Mouse (Mus musculus) embryonic facial prominence, embryonic 13.5 days (tissue): ENCODE measurements around the gene Hoxa7. TPM values are rescaled to one million over a fixed set of nuclear protein-coding genes. Genes with fewer than 3 reads are reported as not detected.
A peak's percentile ranks its signal among the peaks of the same experiment; 100 is the strongest.

Experiments
- ATAC-seq: fragments of 200-750 bp; cut with Nextera tagmentation; 2 replicates; pipeline ENCODE4 v1.8.0; 2017; ENCODE audit warnings: low read depth; ENCODE audit not compliant: insufficient number of reproducible peaks, insufficient read depth, low FRiP score, low TSS enrichment
- H3K27ac ChIP-seq: fragments of 300-500 bp; sonication (generic); 2 replicates; pipeline ENCODE4 v1.5.1; 2015; ENCODE audit warnings: moderate library complexity, mild to moderate bottlenecking, inconsistent platforms
- H3K27me3 ChIP-seq: fragments of 300-500 bp; sonication (generic); 2 replicates; pipeline ENCODE4 v1.6.1; 2015; ENCODE audit warnings: mild to moderate bottlenecking, inconsistent platforms
- H3K36me3 ChIP-seq: fragments of 300-500 bp; sonication (generic); 2 replicates; pipeline ENCODE4 v1.6.1; 2015; ENCODE audit warnings: mild to moderate bottlenecking, inconsistent platforms
- H3K4me1 ChIP-seq: fragments of 300-500 bp; sonication (generic); 2 replicates; pipeline ENCODE4 v1.6.1; 2015; ENCODE audit warnings: inconsistent platforms
- H3K4me2 ChIP-seq: fragments of 300-500 bp; sonication (generic); 2 replicates; pipeline ENCODE4 v1.6.1; 2015; ENCODE audit warnings: moderate library complexity, mild to moderate bottlenecking, inconsistent platforms
- H3K4me3 ChIP-seq: fragments of 300-500 bp; sonication (generic); 2 replicates; pipeline ENCODE4 v1.5.1; 2015; ENCODE audit warnings: mild to moderate bottlenecking, inconsistent platforms
- H3K9ac ChIP-seq: fragments of 300-500 bp; sonication (generic); 2 replicates; pipeline ENCODE4 v1.6.1; 2015; ENCODE audit warnings: mild to moderate bottlenecking, inconsistent platforms
- H3K9me3 ChIP-seq: fragments of 300-500 bp; sonication (generic); 2 replicates; pipeline ENCODE4 v1.6.1; 2016; ENCODE audit warnings: inconsistent platforms
- WGBS: fragments of 180-500 bp; shearing (Covaris S2); methylation state at CpG from one replicate; pipeline ENCODE4 v1.1.7; 2015; ENCODE audit warnings: mixed read lengths; 5-methylcytosine and 5-hydroxymethylcytosine counted together
- polyA plus RNA-seq: library from polyadenylated mRNA; unstranded; fragments of >200 nt; fragmentation: Nextera tagmentation; extraction: Ambion mirVana; gene quantifications from 2 replicates; pipeline ENCODE4 v1.2.1, GENCODE M21; 2015

The Hoxa7 gene
- polyA plus RNA-seq, 1 experiment from 2014 or later = not detected

DNA sequence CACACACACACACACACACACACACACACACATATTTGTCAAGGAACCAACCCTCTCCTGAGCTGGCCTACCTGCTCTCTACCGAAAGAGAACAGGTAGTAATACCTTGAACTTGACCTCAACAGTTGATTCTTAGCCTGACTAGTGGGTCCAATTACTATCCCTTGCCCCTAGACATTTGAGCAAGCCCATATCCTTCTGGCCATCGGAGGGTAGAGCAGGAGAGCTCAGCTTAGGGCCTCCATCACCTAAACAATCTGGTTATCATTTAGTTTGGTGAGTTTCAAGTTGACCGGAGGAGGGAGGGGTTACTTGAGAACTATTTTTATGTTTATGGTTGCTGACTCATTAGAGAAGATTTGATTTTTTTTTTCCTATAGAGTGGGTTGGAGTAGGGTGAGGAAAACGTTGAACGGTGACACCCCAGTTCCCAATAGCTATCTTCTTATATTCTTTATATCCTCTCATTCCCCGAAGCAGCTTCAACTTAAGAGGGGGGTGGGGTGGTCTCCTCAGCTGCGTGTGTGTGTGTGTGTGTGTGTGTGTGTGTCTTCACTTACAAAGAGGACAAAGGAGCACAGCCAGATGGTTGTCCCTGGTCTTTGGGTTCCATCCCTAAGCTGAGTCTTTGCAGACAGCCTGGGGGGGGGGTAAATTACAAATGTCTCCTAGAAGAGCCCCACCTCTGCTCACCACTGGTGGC lies 29.7 kb upstream of the Hoxa7 start:
- Histone ChIP-seq H3K9ac (no peak overlapping the region), H3K9me3 (no peaks in the 10 kb centered on the region), H3K4me3 (no peak overlapping the region), H3K27me3 (peaks cover 95% of the 10 kb centered on the region), H3K36me3 (no peaks in the 10 kb centered on the region), H3K4me2 (no peak overlapping the region), H3K4me1 (peaks cover 5% of the 10 kb centered on the region; the same call in 1 of the 2 replicates), H3K27ac (no peak overlapping the region)
- no peak for ATAC-seq
- WGBS = 7% methylated on average over 7 of the region's 7 CpGs

DNA sequence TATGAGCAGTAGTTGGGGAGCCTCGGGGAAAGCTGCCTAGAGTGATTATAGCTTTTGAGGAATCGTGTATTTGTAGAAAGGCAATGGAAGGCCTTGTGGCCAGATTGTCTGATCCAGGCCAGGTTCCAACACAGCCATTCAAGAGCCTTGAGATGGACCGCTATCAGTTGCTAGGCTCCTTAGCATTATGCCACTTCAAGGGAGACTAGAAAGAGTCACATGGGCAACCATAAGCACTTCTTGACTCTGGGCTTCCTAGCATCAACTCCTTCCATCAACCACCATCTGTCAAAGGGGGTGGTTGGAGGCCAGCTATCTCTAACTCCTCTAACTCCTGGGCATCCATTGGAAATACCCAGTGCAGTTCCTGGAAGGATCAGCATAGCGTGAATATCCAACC lies 28.2 kb upstream of the Hoxa7 start:
- Histone ChIP-seq H3K27me3 (peaks cover 96% of the 10 kb centered on the region), H3K36me3 (no peaks in the 10 kb centered on the region), H3K9ac (no peak overlapping the region), H3K4me2 (no peak overlapping the region), H3K4me1 (peaks cover 9% of the 10 kb centered on the region; the same call in 1 of the 2 replicates), H3K9me3 (no peaks in the 10 kb centered on the region), H3K4me3 (no peak overlapping the region), H3K27ac (no peak overlapping the region)
- no peak for ATAC-seq
- WGBS = 2% methylated on average over 4 of the region's 4 CpGs

DNA sequence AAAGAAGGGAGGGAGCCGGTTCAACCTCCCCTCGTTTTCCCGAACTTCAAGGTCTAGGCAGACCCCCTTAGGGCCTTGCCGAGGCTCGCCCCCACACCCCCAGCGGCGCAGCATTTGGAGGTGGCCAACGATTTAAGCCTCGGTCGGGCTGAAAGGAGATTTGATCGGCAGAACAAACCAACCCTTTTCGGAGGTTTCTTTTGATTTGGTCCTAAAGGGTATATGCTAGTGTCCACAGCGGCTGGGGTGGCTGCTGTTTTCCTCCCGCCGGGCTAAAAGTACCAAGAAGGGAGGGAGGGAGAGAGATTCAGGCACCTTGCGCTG lies 27.7 kb upstream of the Hoxa7 start:
- H3K9me3 ChIP-seq = no peaks in the 10 kb centered on the region
- peaks cover 9% of the 10 kb centered on the region; the same call in 1 of the 2 replicates for H3K4me1 ChIP-seq
- H3K27me3 ChIP-seq = peaks cover 99% of the 10 kb centered on the region
- H3K36me3 ChIP-seq = no peaks in the 10 kb centered on the region
- no peak overlapping the region for H3K27ac ChIP-seq
- under 1% methylated on average over 16 of the region's 16 CpGs for WGBS
- no peak overlapping the region for H3K9ac ChIP-seq
- H3K4me2 ChIP-seq = no peak overlapping the region
- no peak overlapping the region for H3K4me3 ChIP-seq
- ATAC-seq = no peak

GRCm38 (mm10) chr6:52248638-52249414 lies 27.2 kb upstream of the Hoxa7 start:
- 0 out of 2 replicates have a peak overlapping the region, but pooled peaks have one; percentile 1 for H3K4me3 ChIP-seq
- H3K27ac ChIP-seq = no peak overlapping the region

GRCm38 (mm10) chr6:52247766-52248637 lies 26.3 kb upstream of the Hoxa7 start:
- no peak overlapping the region for H3K27ac ChIP-seq

More at GRCm38 (mm10) chr6:52248638-52249414, 27.2 kb upstream of the Hoxa7 start:
- Histone ChIP-seq H3K9me3 (no peaks in the 10 kb centered on the region), H3K36me3 (no peaks in the 10 kb centered on the region), H3K4me1 (peaks cover 9% of the 10 kb centered on the region; the same call in 1 of the 2 replicates), H3K4me2 (no peak overlapping the region), H3K27me3 (peaks cover 99% of the 10 kb centered on the region), H3K9ac (no peak overlapping the region)
- ATAC-seq = no peak
- under 1% methylated on average over 27 of the region's 27 CpGs for WGBS

GRCm38 (mm10) chr6:52246916-52247315 lies 25.3 kb upstream of the Hoxa7 start:
- no peaks in the 10 kb centered on the region for H3K9me3 ChIP-seq
- H3K9ac ChIP-seq = no peak overlapping the region
- H3K27me3 ChIP-seq = peaks cover 99% of the 10 kb centered on the region
- H3K36me3 ChIP-seq = no peaks in the 10 kb centered on the region
- H3K27ac ChIP-seq = no peak overlapping the region
- 4% methylated on average over 3 of the region's 3 CpGs for whole genome bisulfite sequencing
- no peak overlapping the region for H3K4me3 ChIP-seq
- H3K4me1 ChIP-seq = peaks cover 9% of the 10 kb centered on the region; the same call in 1 of the 2 replicates
- ATAC-seq = no peak
- H3K4me2 ChIP-seq = no peak overlapping the region

More at GRCm38 (mm10) chr6:52247766-52248637, 26.3 kb upstream of the Hoxa7 start:
- 1% methylated on average over 23 of the region's 23 CpGs for WGBS
- no peak overlapping the region for H3K9ac ChIP-seq
- H3K27me3 ChIP-seq = peaks cover 99% of the 10 kb centered on the region
- 0 out of 2 replicates have a peak overlapping the region, but pooled peaks have one; percentile 1 for H3K4me3 ChIP-seq
- H3K36me3 ChIP-seq = no peaks in the 10 kb centered on the region
- ATAC-seq = no peak
- H3K4me1 ChIP-seq = peaks cover 9% of the 10 kb centered on the region; the same call in 1 of the 2 replicates
- no peaks in the 10 kb centered on the region for H3K9me3 ChIP-seq
- H3K4me2 ChIP-seq = no peak overlapping the region

DNA sequence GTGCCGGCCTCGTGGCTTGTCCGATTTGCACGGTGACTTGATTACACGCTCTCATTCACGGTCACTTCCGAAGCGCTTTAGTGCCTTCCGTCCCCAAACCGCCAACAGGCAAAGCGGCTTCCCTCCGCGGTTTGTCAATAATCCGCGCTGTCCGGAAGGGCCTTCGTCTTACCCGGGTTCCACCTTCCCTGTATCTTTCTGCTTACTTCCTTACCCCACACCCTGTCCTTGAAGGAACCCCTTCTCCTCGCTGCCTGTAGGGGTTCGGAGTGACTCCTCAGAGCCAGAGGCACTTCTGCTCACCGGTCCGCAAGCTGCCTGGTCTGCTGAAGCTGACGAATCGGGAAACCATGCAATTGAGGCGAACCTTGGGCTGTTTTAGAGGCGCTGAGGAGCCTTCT lies 24.7 kb upstream of the Hoxa7 start:
- ATAC-seq = no peak
- no peak overlapping the region for H3K9ac ChIP-seq

DNA sequence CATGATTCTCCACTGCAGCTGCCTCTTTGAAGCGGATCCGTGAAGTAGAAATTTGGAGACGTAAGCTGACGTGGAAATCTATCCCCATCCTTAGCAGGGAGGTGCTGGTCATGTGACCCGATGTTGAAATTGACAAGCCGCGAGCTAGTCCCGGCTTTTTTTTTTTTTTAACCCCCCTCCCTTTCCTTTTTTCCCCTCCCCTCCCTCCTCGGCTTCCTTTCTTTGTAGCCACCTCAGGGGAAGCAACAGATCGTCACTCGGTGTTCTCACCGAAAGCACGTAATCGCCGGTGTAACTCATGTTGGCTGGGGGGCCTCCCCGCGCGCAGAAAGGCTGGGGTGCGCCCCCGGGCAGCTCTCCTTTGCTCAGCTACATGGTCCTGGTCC lies 24.1 kb upstream of the Hoxa7 start, which contains the start of gene Hoxa11:
Gene Hoxa11, minus strand, starts transcription at position 54 of the 386 bp plus-strand sequence.
- Histone ChIP-seq H3K4me3 (no peak within 1 kb of the TSS), H3K27me3 (peaks cover 99% of the 10 kb centered on the region), H3K27ac (no peak within 1 kb of the TSS), H3K4me2 (no peak within 1 kb of the TSS), H3K9ac (no peak within 1 kb of the TSS), H3K36me3 (no peaks in the 10 kb centered on the region), H3K9me3 (no peaks in the 10 kb centered on the region), H3K4me1 (peaks cover 9% of the 10 kb centered on the region; the same call in 1 of the 2 replicates)
- no peak for ATAC-seq
- WGBS = 1% methylated on average over 20 of the region's 20 CpGs

More for the DNA sequence above, 24.7 kb upstream of the Hoxa7 start:
- WGBS = under 1% methylated on average over 26 of the region's 26 CpGs
- Histone ChIP-seq H3K4me2 (no peak overlapping the region), H3K27ac (no peak overlapping the region), H3K9me3 (no peaks in the 10 kb centered on the region), H3K4me1 (peaks cover 9% of the 10 kb centered on the region; the same call in 1 of the 2 replicates), H3K36me3 (no peaks in the 10 kb centered on the region), H3K4me3 (no peak overlapping the region), H3K27me3 (peaks cover 99% of the 10 kb centered on the region)

GRCm38 (mm10) chr6:52245040-52245756 lies 23.5 kb upstream of the Hoxa7 start:
- H3K9ac ChIP-seq = no peak overlapping the region
- peaks cover 9% of the 10 kb centered on the region; the same call in 1 of the 2 replicates for H3K4me1 ChIP-seq
- no peaks in the 10 kb centered on the region for H3K36me3 ChIP-seq
- 1% methylated on average over 68 of the region's 71 CpGs for WGBS
- no peaks in the 10 kb centered on the region for H3K9me3 ChIP-seq
- no peak for ATAC-seq
- no peak overlapping the region for H3K4me3 ChIP-seq
- H3K4me2 ChIP-seq = no peak overlapping the region
- H3K27me3 ChIP-seq = peaks cover 99% of the 10 kb centered on the region
- no peak overlapping the region for H3K27ac ChIP-seq

GRCm38 (mm10) chr6:52244471-52245039 lies 22.9 kb upstream of the Hoxa7 start:
- Histone ChIP-seq H3K27ac (no peak overlapping the region), H3K4me3 (no peak overlapping the region), H3K4me1 (peaks cover 9% of the 10 kb centered on the region; the same call in 1 of the 2 replicates), H3K4me2 (no peak overlapping the region), H3K9ac (no peak overlapping the region), H3K27me3 (peaks cover 99% of the 10 kb centered on the region), H3K9me3 (no peaks in the 10 kb centered on the region), H3K36me3 (no peaks in the 10 kb centered on the region)
- WGBS = under 1% methylated on average over 23 of the region's 23 CpGs
- no peak for ATAC-seq
